Mouse (Mus musculus): Measurements from ENCODE around the gene Retreg2.

Gene Retreg2

DNA sequence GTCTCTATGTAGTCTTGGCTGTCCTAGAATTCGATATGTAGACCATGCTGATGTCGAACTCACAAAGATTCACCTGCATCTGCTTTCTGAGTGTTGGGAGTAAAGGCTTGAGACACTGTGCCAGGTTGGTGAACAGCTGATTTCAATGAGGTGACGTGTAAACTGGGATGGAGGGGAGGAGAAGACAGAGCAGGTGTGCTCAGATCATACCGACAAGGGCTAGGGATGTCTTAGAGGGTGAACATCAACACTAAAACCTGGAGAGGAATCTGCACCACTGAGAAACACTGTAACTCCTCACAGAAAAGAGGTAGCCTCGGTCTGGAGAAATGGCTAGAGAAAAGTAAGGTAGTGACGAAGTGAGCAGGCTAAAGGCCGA, 25.5 kb downstream of the Retreg2 start:
- DNase-seq (ENCODE audit: extremely low read depth, insufficient read length, low spot score), result no peak

DNA sequence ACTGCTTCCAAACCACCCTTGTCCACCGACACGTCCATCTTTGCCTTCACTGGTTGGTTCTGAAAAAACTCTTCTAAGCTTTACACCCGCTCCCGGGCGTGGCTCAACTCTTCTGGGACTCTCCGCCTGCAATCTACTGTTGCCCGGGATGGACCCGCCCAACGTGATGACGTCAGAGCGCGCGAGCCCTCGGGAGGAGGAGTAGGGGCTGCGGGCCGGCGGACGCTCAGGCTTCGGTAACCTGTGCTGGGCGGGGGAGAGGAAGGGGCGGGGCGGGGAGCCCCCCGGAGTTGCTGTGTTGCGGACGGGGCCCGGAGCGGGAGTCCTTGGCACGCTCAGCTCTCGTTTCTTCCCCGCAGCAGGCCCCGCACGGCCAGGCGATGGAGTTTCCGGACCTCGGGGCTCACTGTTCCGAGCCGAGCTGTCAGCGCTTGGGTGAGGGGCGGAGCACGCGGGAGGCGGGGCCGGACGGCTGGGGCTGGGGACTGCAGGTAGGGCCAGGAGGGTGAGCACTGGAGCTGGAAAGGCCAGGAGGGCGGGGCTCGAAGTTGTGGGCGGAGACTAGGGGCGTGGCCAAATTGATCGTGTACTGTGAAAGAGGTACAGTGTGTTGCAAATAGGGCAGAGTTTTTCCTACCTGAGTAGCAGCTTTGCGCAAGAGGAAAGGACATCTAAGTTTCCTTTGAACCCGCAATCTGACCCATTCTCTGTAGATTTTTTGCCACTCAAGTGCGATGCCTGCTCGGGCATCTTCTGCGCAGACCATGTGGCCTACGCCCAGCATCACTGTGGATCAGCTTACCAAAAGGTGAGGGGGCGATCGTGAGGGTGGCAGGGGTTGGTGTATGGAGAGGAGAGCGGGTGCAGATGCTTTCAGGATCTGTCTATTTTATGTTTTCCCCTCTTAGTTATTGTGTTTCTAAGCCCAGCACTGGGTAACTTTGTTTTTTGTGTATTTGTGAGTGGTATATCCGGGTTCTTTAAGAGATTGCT, 26.2 kb downstream of the Retreg2 start, which contains the start of gene Zfand2b:
Zfand2b (plus strand) TSS at position 175 of the 993 bp plus-strand sequence.
- DNase-seq (ENCODE audit: extremely low read depth, insufficient read length, low spot score), result peak; percentile 97

DNA sequence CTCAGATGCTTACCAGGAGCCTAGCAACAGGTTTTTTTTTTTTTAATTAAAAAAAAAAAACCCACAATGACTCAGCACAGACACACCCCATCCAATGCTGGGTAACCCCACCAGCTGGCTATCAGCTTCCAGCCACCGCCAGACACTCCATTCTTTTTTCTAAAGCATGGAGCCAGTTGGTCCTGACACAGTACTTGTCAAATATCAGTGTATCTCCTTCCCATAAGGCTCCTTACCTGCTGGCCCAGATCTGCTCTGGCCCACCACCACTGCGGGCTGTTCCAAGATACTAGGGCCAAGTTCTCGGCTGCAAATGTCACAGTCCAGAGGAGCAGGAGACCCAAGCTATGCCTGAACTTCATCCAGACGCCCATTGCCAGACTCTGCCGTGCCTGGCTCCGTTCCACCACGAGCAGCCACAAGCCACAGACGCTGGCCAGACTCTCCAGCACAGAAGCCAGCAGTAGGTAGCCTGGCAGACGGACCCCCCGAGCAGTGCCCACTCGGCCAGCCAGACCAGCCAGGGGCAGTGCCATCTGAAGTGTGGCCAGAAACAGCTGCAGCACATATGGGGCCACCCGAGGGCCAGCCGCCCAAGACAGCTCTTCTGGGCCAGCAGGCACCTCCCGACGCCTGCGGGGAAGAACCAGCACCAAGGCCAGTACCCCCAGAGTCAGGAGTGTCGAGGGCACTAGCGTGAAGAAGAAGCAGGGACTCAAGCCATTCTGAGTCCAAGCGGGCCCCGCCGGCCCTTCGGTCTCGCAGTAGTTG, 36.9 kb downstream of the Retreg2 start:
- DNase-seq (ENCODE audit: extremely low read depth, insufficient read length, low spot score), result peak; percentile 80

DNA sequence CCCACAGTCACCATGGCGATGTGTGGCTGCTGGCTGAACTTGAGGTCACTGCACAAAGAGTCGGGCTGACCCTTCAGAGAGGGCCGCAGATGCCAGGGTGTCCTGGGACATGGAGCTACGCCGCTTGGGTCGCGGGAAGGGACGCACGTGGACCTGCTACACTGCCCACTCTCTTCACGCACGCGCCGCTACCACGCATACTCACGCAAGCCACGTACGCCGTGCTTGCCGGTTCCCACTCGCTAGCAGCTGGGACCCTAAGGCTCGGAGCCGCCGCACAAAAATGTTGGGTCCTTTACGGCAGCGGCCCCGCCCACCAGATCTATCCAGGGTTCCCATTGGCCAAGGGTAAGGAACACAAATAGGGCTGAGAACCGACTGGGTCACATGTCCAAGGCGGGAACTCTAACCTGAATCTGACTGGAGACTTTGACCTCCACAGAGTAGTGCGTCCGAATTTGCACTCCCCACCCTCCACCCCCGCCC, 37.6 kb downstream of the Retreg2 start, which contains the start of gene Abcb6:
Abcb6 (minus strand) TSS at position 288 of the 486 bp plus-strand sequence.
- peak; percentile 86 for DNase-seq (ENCODE audit: extremely low read depth, insufficient read length, low spot score)

DNA sequence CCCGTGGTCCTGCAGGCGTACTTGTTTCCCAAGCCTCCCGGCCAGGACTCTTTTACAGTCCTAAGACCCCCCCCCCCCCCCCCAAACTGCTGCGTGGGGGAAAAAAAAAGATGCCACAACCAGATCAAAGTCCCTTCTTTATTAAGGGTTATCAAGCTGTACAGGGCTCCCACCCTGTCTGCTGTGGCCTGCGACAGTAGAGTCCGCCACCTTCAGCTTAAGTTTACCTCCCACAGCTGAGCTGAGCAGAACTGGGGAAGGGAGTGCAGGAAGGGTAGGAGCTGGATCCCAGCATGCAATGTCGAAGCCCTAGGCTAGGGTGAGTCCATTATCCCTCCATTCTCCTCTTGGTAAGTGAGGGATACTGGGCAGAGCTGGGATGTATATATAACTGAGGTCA, 38.2 kb downstream of the Retreg2 start:
- no peak for DNase-seq (ENCODE audit: extremely low read depth, insufficient read length, low spot score)

DNA sequence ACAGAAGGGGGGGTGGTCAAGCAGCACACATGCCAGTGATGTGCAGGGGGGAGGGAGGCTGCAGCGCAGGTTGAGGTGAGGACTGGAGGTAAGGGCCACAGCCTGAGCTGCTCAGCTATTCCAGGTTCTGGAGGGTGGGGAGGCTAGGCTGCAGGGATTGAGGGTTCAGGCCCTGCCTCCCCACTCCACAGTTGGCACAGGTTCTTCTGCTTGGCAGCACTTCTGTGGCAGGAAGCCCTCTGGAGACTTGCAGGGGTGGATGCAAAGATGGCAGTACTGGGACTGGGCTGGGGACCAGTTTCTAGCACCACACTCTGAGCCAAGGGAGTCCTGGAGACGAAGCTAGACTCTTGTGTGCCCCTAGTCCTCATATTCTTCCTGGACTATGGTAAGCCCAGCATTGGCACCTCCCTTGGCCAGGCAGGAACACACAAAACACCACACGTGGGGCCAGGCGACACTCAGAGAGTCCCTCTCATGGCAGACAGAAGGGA, 38.8 kb downstream of the Retreg2 start:
- no peak for DNase-seq (ENCODE audit: extremely low read depth, insufficient read length, low spot score)

DNA sequence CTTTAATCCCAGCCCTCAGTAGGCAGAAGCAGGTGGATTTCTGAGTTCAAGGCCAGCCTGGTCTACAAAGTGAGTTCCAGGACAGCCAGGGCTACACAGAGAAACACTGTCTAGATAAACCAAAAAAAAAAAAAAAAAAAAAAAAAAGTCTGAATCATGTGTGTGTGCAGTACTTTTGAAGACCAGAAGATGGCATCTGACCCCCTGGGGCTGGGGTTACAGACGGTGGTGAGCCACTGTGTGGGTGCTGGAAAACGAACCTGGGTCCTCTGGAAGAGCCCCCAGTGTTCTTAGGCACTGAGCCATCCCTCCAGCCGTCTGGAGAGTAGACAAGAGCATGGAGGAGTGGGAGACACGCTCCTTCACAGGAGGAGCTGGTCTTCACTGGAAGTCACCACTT, 39.6 kb downstream of the Retreg2 start:
- DNase-seq (ENCODE audit: extremely low read depth, insufficient read length, low spot score), result no peak

DNA sequence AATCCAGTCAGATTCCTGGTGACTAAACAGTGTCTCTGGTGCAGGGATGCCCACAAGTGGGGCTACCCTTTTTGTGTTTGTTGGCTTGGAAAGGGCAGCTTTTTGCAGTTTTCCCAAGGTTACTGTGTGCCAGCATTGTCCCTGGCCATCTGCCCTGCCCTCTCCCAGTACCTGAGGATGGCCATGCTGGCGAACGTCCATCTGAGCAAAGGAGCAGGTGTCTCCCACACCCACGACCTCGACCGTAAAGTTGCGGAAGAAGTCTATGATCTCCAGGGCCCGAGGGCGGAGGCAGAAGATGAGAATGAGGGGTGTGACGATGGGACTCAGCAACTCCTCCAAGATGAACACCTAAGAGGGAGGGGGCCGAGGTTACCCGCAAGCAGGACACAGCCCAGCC, 42.9 kb downstream of the Retreg2 start:
- DNase-seq (ENCODE audit: extremely low read depth, insufficient read length, low spot score), result no peak

DNA sequence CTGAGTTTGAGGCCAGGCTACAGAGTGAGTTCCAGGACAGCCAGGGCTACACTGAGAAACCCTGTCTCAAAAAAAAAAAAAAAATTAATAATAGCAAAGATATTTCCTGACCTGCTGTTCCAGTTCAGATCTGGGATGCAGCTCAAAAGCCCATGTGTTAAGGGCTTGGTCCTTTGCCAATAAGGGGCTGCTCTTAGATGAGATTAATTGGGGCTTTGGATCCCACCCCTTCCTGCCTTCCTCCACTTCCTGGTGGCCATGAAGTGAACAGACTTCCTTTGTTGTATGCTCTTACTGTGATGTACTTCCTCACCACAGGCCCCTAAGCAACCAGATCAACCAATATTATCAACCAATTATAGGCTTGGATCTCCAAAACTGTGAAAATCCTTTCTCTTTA, 44.5 kb downstream of the Retreg2 start:
- no peak for DNase-seq (ENCODE audit: extremely low read depth, insufficient read length, low spot score)

DNA sequence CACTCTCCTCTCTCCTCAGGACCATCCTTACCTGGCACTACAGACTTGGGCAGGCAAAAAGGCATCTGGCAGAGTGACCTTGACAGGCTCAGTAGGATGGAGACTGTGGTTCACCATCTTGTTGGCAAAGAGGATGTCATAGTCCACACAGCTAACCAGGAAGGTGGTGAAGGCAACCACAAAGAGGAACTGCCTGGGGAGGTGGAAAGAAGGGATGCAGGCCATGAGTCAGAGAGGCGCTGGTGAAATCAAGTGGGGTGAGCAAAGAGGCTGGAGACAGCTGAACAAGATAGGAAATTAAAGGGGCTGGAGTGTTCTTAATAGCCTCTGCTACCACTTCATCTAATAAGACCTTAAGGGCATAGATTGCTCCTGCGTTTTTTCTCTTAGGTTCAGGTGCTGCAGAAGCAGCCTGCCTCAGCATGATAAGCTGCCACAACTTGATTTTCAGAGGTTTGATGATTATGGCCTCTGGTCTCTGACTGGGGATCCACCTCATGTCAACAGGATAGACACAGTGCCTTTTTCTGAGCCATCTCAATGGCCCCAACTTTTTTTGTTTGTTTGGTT, 45.4 kb downstream of the Retreg2 start:
- no peak for DNase-seq (ENCODE audit: extremely low read depth, insufficient read length, low spot score)

DNA sequence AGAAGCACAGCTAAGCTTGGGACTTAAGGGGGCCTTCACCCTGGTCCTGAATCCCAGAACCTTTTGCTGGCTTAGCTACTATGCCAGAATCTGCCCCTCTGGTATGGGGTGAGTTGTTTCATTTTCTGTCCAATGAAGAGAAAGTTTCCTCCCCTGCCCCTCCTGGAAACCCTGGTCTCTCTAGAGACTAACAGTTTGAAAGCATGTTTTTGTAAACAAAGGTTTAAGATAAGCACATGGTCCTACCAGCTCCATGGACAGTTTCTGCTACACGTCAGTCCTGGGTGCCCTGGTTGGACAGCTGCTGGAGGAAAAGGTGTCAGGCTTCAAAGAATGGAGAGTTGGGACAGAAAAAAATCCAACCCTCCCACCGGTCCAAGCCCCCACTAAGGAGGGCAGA, 48.0 kb downstream of the Retreg2 start:
- DNase-seq (ENCODE audit: extremely low read depth, insufficient read length, low spot score), result no peak

DNA sequence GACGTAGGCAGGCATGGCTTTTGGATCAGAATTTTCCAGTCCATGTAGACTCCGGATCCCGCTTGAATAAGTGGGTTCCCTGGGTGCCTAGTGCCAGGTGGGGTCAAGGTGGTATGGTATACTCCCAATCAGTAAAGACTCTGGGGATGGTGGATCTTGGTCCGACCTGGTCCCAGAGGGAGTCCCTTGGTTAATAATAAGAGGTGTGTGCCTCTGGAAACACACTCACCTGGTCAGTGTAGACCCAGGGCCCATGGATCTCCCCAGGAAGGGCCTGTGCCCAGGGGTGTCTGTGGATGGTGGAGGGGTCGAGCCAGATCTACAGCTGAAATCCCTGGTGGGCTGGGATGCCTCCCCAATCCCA, 48.7 kb downstream of the Retreg2 start:
- DNase-seq (ENCODE audit: extremely low read depth, insufficient read length, low spot score), result no peak

DNA sequence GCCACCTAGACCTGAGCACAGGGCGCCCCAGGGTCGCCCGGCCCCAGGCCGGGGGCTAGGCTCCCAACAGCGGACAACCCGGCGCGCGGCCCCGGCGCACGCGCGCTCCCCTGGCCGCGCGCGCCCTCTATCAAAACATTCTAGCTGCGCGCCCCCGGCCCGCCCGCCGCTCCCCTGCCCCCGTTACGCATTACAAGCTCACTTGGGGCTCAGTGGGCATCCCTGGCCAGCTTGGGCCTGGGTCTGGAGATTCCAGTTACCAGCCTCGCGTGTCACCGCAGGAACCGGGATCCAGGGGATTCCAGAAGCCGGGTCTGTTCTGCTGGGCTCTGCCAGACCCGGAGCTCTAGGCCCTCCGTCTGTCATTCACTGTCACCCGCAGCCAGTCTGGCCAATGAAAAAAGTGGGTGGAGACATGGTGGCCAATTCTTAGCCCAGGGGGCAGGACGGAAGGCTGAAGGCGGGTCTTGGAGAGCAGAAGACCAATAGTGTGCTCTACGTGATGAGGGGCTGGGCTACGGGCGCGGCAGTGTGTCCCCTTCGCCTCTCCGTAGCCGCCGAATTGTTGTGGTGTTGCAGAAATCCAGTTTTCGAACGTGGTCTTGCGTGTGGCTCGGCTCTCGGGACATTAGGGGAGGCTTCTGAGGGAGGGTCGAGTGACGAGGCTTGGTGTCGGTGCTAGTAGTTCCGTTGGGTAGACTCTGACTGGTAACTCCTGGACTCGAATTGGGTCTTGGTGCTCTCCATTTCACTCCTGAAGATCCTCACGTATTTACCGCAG, 49.2 kb downstream of the Retreg2 start, which contains the start of the genes Ankzf1 and Atg9a:
Ankzf1 (plus strand) TSS at position 530 of the 781 bp plus-strand sequence.
Atg9a (minus strand) TSS at position 575 of the 781 bp plus-strand sequence.
- peak; percentile 97 for DNase-seq (ENCODE audit: extremely low read depth, insufficient read length, low spot score)

DNA sequence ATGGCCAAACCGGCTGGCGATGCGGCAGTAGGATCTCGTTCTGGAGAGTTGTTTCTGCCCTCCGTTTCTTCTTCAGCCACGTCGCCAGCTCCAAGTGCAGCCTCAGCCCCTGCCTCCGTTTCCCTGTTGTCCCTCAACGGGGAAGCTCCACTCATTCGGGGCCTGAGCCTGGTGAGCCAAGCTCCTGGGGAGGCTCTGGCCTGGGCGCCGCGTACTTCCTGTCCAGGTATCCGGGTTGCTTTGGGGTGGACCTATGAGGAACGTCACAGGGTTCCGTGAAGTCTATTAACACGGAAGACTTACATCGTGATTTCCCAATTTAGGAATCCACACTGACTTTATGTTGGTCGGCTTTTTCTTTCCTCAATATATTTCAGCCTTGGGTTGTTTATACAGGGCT, 49.9 kb downstream of the Retreg2 start:
- DNase-seq (ENCODE audit: extremely low read depth, insufficient read length, low spot score), result no peak
